Mouse (Mus musculus): ENCODE data around the gene Sstr4.

GRCm38 (mm10) chr2:148445616-148446015 lies 50.5 kb downstream of the Sstr4 start:
- TF ChIP-seq CTCF (IDR thresholded peaks at IDR 0.05 in 2 of 3, conservative IDR thresholded peaks at IDR 0.05 in 1 of 3; ENCODE audit: control insufficient read depth in 1 of 3, insufficient read depth in 1 of 3, low read depth in 2 of 3, low read length in 3 of 3, poor library complexity in 1 of 3, severe bottlenecking in 1 of 3) (no peak), POLR2A (IDR thresholded peaks at IDR 0.05; ENCODE audit: control insufficient read depth in 1 of 2, insufficient read depth in 1 of 2, low read depth in 1 of 2, low read length in 2 of 2, poor library complexity in 1 of 2) (no peak), ZC3H11A (IDR thresholded peaks at IDR 0.05; ENCODE audit: low read depth, low read length) (no peak)

All from MEL (cell line).